Mouse (Mus musculus) stomach, embryonic 16.5 days (tissue): ENCODE measurements around the gene Gabrd. TPM values are rescaled to one million over a fixed set of nuclear protein-coding genes. Genes with fewer than 3 reads are reported as not detected.
A peak's percentile ranks its signal among the peaks of the same experiment; 100 is the strongest.

Source experiments
- ATAC-seq: fragments of 200-750 bp; cut with Nextera tagmentation; 2 replicates; pipeline ENCODE4 v1.8.0; 2017; ENCODE audit warnings: moderate number of reproducible peaks, moderate TSS enrichment; ENCODE audit not compliant: insufficient read depth, low FRiP score
- H3K27ac ChIP-seq: fragments of 300-500 bp; sonication (generic); 2 replicates; pipeline ENCODE4 v1.5.1; 2014; ENCODE audit warnings: low read length
- H3K27me3 ChIP-seq: fragments of 300-500 bp; sonication (generic); 2 replicates; pipeline ENCODE4 v1.6.1; 2014; ENCODE audit warnings: low read length, control low read depth, mixed read lengths; ENCODE audit not compliant: control insufficient read depth, insufficient read depth
- H3K36me3 ChIP-seq: fragments of 300-500 bp; sonication (generic); 2 replicates; pipeline ENCODE4 v1.6.1; 2014; ENCODE audit warnings: low read length; ENCODE audit not compliant: control insufficient read depth, insufficient read depth
- H3K4me1 ChIP-seq: fragments of 300-500 bp; sonication (generic); 2 replicates; pipeline ENCODE4 v1.6.1; 2014; ENCODE audit warnings: low read length, control low read depth, mixed read lengths; ENCODE audit not compliant: control insufficient read depth, insufficient read depth
- H3K4me2 ChIP-seq: fragments of 300-500 bp; sonication (generic); 2 replicates; pipeline ENCODE4 v1.6.1; 2014; ENCODE audit warnings: low read depth, low read length, mixed read lengths
- H3K4me3 ChIP-seq: fragments of 300-500 bp; sonication (generic); replicated peaks from 2 replicates; pipeline ENCODE4 v1.5.1; 2014; ENCODE audit warnings: mild to moderate bottlenecking, low read length
- H3K9ac ChIP-seq: fragments of 300-500 bp; sonication (generic); 2 replicates; pipeline ENCODE4 v1.6.1; 2014; ENCODE audit warnings: low read length
- H3K9me3 ChIP-seq: fragments of 300-500 bp; sonication (generic); replicated peaks from 2 replicates; pipeline ENCODE4 v1.6.1; 2016; ENCODE audit warnings: low read length, control low read depth; ENCODE audit not compliant: control insufficient read depth
- WGBS: fragments of 180-500 bp; shearing (Covaris S2); extraction: QIAGEN DNeasy Blood & Tissue Kit; methylation state at CpG from one replicate; pipeline ENCODE4 v1.1.7; 2014; 5-methylcytosine and 5-hydroxymethylcytosine counted together
- polyA plus RNA-seq: library from polyadenylated mRNA; unstranded; fragments of >200 nt; fragmentation: Nextera tagmentation; extraction: Ambion mirVana; gene quantifications from 2 replicates; pipeline ENCODE4 v1.2.1, GENCODE M21; 2015

The Gabrd gene
- polyA plus RNA-seq, 1 experiment from 2014 or later = 0.23 TPM

DNA sequence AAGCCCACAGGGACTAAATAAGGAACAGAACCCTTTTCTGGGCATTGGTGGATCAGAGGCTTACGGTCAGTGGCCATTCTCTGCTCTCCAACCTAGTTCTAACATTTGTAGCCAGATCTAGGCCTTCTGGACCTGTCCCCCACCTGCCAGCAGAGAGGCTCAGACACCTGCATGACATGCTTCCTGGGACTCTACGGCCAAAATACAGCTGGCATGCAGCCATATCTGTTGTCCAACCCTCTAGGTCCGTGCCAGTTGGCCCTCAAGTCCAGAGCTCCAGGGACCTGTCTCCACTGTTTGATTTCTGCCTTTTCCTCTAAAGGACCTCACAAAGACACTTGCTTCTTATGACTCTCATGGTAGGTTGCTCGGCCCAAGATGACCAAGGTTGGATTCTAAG, 1.2 kb downstream of the Gabrd start:
- no peaks in the 10 kb centered on the region for H3K4me1 ChIP-seq
- 86% methylated on average over 4 of the region's 4 CpGs for WGBS
- H3K27me3 ChIP-seq = peaks cover 18% of the 10 kb centered on the region
- no peak overlapping the region for H3K4me2 ChIP-seq
- H3K9me3 ChIP-seq = no peaks in the 10 kb centered on the region
- H3K27ac ChIP-seq = no peak overlapping the region
- no peak overlapping the region for H3K9ac ChIP-seq
- H3K4me3 ChIP-seq = no peak overlapping the region
- no peaks in the 10 kb centered on the region for H3K36me3 ChIP-seq
- no peak for ATAC-seq

- Histone ChIP-seq H3K9me3 (no peaks in the 10 kb centered on the region), H3K4me3 (no peak overlapping the region), H3K4me2 (no peak overlapping the region), H3K27ac (no peak overlapping the region), H3K4me1 (no peaks in the 10 kb centered on the region), H3K9ac (no peak overlapping the region), H3K27me3 (peaks cover 18% of the 10 kb centered on the region), H3K36me3 (no peaks in the 10 kb centered on the region)
- ATAC-seq = no peak
- 87% methylated on average over 5 of the region's 5 CpGs for WGBS
These were observed 2.4 kb downstream of the Gabrd start for GRCm38 (mm10) chr4:155395471-155395870.

- H3K36me3 ChIP-seq = no peaks in the 10 kb centered on the region
- WGBS = 78% methylated on average over 8 of the region's 8 CpGs
- H3K4me1 ChIP-seq = no peaks in the 10 kb centered on the region
- H3K27me3 ChIP-seq = no peaks in the 10 kb centered on the region
- no peaks in the 10 kb centered on the region for H3K9me3 ChIP-seq
- ATAC-seq = no peak
- H3K4me2 ChIP-seq = no peak overlapping the region
- H3K9ac ChIP-seq = no peak overlapping the region
- no peak overlapping the region for H3K27ac ChIP-seq
- no peak overlapping the region for H3K4me3 ChIP-seq
These were observed 10.7 kb downstream of the Gabrd start for GRCm38 (mm10) chr4:155387166-155387565.

DNA sequence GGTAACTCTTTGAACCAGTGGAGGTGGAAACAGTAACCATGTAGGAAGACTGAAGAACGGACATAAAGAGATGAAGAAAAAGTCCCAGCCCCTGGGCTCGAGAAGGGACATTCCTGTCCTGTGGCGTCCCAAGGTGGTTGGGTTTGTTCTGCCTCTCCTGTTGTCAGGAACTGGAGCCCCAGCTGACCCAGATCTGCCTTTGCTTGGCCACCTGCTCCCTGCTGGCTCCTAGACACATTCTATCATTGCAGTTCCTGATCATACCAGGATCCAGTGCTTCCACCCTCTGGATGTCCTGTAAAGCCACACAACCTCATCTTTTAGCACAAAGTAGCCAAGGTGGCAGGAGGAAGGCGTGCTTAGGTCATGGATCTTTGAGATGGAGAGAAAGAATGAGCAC, 14.6 kb downstream of the Gabrd start:
- Histone ChIP-seq H3K27me3 (no peaks in the 10 kb centered on the region), H3K9me3 (no peaks in the 10 kb centered on the region)
- 70% methylated on average over 4 of the region's 4 CpGs for WGBS

DNA sequence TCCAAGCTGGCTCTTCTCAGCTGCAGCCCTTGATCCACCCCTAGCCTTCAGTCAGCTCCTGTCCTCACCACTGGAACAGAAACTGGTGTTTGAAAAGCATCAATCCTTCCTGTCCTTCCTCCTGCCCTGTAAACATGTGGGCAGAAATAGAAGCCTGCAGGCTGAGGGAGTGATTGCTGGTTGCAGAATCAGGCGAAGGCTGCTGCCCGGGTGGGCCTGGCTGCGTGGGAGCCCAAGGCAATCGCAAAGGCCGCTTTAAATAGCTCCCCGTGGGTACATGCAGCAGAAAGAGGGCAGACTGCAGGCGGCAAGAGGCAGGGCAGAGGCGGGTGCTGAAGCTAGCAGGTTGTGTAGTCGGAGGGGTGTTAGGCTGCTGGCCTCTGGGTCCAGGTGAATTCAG, 15.2 kb downstream of the Gabrd start:
- Histone ChIP-seq H3K4me1 (no peaks in the 10 kb centered on the region), H3K4me3 (no peak overlapping the region), H3K4me2 (no peak overlapping the region), H3K9me3 (no peaks in the 10 kb centered on the region), H3K27ac (no peak overlapping the region), H3K36me3 (no peaks in the 10 kb centered on the region), H3K27me3 (no peaks in the 10 kb centered on the region), H3K9ac (no peak overlapping the region; the same call in 1 of the 2 replicates)
- no peak for ATAC-seq
- WGBS = 24% methylated on average over 9 of the region's 9 CpGs

More for the DNA sequence above, 14.6 kb downstream of the Gabrd start:
- no peak overlapping the region for H3K4me3 ChIP-seq
- H3K4me1 ChIP-seq = no peaks in the 10 kb centered on the region
- H3K4me2 ChIP-seq = no peak overlapping the region
- H3K9ac ChIP-seq = no peak overlapping the region
- no peak for ATAC-seq
- no peaks in the 10 kb centered on the region for H3K36me3 ChIP-seq
- H3K27ac ChIP-seq = no peak overlapping the region

GRCm38 (mm10) chr4:155381974-155382373, 15.9 kb downstream of the Gabrd start:
- ATAC-seq = no peak
- Histone ChIP-seq H3K4me3 (no peak overlapping the region), H3K4me1 (no peaks in the 10 kb centered on the region), H3K4me2 (no peak overlapping the region), H3K27ac (no peak overlapping the region), H3K9me3 (no peaks in the 10 kb centered on the region), H3K27me3 (no peaks in the 10 kb centered on the region), H3K36me3 (no peaks in the 10 kb centered on the region), H3K9ac (no peak overlapping the region)
- WGBS = 24% methylated on average over 7 of the region's 7 CpGs

GRCm38 (mm10) chr4:155371797-155372735, 25.8 kb downstream of the Gabrd start:
- Histone ChIP-seq H3K27ac (no peak overlapping the region), H3K9ac (no peak overlapping the region), H3K36me3 (no peaks in the 10 kb centered on the region), H3K4me1 (no peaks in the 10 kb centered on the region), H3K27me3 (no peaks in the 10 kb centered on the region), H3K9me3 (no peaks in the 10 kb centered on the region), H3K4me2 (no peak overlapping the region), H3K4me3 (no peak overlapping the region)
- ATAC-seq = no peak
- 72% methylated on average over 5 of the region's 5 CpGs for WGBS

DNA sequence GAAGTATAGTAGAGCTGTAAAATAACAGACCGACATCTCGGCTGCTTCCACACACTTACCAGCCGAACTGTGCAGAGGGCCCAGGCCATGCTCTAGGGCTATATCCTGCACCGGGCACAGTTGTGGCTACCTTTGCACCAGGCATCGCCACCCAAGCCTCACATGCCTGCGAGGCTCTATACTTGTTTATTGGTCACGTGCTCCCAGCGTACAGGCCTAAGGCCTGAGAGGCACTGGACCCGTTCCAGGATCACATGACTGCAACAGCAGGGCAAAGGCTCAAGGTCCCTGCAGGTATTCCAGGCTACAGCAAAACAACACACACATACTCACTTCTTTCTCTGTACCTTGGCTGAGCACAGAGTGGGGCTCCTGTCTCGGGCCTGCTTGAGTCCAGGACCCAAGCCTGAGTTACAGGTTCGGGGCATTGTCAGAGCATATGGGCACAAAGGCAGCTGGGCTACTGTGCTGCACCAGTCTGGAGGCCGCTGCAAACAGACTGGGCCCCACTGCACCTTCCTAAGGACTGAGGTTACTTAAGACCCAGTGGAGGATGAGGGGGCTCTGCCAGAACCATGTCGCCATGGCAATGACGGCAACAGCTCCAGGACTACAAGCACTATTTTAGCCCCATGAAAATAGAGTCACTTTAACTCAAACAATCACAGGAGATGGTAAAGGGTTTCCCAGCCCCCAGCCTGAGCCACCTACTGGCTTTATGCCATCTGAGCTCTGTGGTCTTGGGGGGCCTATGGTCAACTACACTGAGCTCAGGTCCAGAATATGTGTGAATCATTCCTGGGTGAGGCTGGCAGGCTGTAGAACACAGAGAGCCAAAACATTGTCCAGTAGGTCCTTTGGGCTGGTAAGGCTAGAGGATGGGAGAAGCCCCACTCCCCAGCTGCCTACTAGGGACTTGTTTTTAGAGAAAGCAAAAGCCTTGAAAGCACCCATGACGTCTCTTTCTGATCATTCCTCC, 26.9 kb downstream of the Gabrd start:
- Histone ChIP-seq H3K36me3 (no peaks in the 10 kb centered on the region), H3K27ac (no peak overlapping the region), H3K27me3 (no peaks in the 10 kb centered on the region), H3K4me2 (no peak overlapping the region), H3K9ac (no peak overlapping the region), H3K4me3 (no peak overlapping the region), H3K9me3 (no peaks in the 10 kb centered on the region), H3K4me1 (no peaks in the 10 kb centered on the region)
- 84% methylated on average over 15 of the region's 15 CpGs for WGBS
- ATAC-seq = 0 out of 2 replicates have a peak, but pooled peaks have one; percentile 17

DNA sequence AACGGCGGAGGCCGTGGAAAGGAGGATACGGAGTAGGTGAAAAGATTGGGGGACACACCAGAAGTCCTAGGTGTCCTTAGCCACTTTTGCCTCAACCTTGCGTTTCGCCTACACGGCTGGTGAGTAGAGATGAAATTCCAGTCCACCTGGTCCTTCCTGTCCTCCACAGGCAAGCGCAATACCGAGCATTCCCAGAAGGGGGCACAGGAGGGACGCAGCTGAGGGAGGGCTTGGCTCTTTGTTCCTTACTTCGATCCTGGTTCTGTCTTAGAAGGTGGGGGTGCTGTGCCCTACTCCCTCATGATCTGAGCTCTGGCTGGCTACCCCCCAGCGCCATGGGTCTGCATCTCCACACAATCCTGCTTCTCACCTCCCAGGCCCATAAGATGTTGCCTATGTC, 29.2 kb downstream of the Gabrd start:
- H3K9ac ChIP-seq = no peak overlapping the region
- no peaks in the 10 kb centered on the region for H3K27me3 ChIP-seq
- no peaks in the 10 kb centered on the region for H3K9me3 ChIP-seq
- H3K4me1 ChIP-seq = no peaks in the 10 kb centered on the region
- 34% methylated on average over 12 of the region's 12 CpGs for WGBS
- no peaks in the 10 kb centered on the region for H3K36me3 ChIP-seq
- no peak overlapping the region for H3K27ac ChIP-seq
- no peak for ATAC-seq
- no peak overlapping the region for H3K4me2 ChIP-seq
- H3K4me3 ChIP-seq = no peak overlapping the region
